ENCODE assay signal across 24 mouse cellular contexts in genomic region chr8:128235071-128235470, GRCm38 (mm10).
"Had no signal": no experiment of that assay in that cellular context is flagged by ENCODE, and none has a peak within 500 bp of the region (broad histone marks: within the 10 kb centered on the region; RNA-seq: fewer than 3 reads in every experiment).

No protein-coding gene starts in this region.

- H3K4me1 ChIP-seq: hindbrain, embryonic 10.5 days; hindbrain, embryonic 12.5 days; intestine, embryonic 15.5 days; liver, embryonic 13.5 days had no signal

- H3K4me2 ChIP-seq: heart, embryonic 12.5 days; hindbrain, embryonic 12.5 days; hindbrain, embryonic 14.5 days; intestine, embryonic 15.5 days; liver, embryonic 11.5 days; liver, embryonic 13.5 days had no signal

- H3K36me3 ChIP-seq: heart, embryonic 10.5 days; heart, embryonic 12.5 days; hindbrain, embryonic 10.5 days; hindbrain, embryonic 12.5 days; intestine, embryonic 15.5 days; liver, embryonic 13.5 days had no signal

- H3K27ac ChIP-seq: heart, embryonic 10.5 days; hindbrain, embryonic 10.5 days; hindbrain, embryonic 12.5 days; hindbrain, embryonic 14.5 days; intestine, embryonic 15.5 days; layer of hippocampus, adult 2 months; left cerebral cortex, adult 2 months; liver, embryonic 13.5 days had no signal

- H3K9ac ChIP-seq: heart, embryonic 12.5 days; hindbrain, embryonic 12.5 days; hindbrain, embryonic 14.5 days; intestine, embryonic 15.5 days; liver, embryonic 13.5 days had no signal

- ATAC-seq: hindbrain, embryonic 16.5 days; inflammation-experienced regulatory T-cells, adult 6 months; intestine, embryonic 15.5 days; intestine, postnatal 0 days had no signal

- DNase-seq: gastrocnemius, postnatal 14 days; gastrocnemius, postnatal 36 days; heart, adult 18-20 months; heart, postnatal 10 days; heart, postnatal 4 days; kidney, adult 18-20 months; kidney, adult 8-10 months; kidney, postnatal 10 days; kidney, postnatal 25 days; kidney, postnatal 4 days; liver; liver, embryonic 13.5 days had no signal

- H3K27me3 ChIP-seq: heart, embryonic 12.5 days; hindbrain, embryonic 12.5 days; intestine, embryonic 15.5 days; liver, embryonic 13.5 days had no signal

- H3K9me3 ChIP-seq: heart, embryonic 10.5 days; heart, embryonic 12.5 days; hindbrain, embryonic 10.5 days; hindbrain, embryonic 12.5 days; intestine, embryonic 15.5 days; liver, embryonic 13.5 days had no signal

- H3K4me3 ChIP-seq: heart, embryonic 10.5 days; heart, embryonic 12.5 days; hindbrain, embryonic 10.5 days; hindbrain, embryonic 12.5 days; intestine, embryonic 15.5 days; layer of hippocampus, adult 2 months; left cerebral cortex, adult 2 months; liver, embryonic 13.5 days had no signal
